Mouse (Mus musculus) MEL-GATA-1-ER (cell line): ENCODE data around the gene Alkbh1.

Source experiments
- DNase-seq: peaks from one replicate; pipeline ENCODE4 v3.0.0-alpha.2; 2012; ENCODE audit warnings: low read depth; ENCODE audit errors: extremely low read depth

Gene Alkbh1

DNA sequence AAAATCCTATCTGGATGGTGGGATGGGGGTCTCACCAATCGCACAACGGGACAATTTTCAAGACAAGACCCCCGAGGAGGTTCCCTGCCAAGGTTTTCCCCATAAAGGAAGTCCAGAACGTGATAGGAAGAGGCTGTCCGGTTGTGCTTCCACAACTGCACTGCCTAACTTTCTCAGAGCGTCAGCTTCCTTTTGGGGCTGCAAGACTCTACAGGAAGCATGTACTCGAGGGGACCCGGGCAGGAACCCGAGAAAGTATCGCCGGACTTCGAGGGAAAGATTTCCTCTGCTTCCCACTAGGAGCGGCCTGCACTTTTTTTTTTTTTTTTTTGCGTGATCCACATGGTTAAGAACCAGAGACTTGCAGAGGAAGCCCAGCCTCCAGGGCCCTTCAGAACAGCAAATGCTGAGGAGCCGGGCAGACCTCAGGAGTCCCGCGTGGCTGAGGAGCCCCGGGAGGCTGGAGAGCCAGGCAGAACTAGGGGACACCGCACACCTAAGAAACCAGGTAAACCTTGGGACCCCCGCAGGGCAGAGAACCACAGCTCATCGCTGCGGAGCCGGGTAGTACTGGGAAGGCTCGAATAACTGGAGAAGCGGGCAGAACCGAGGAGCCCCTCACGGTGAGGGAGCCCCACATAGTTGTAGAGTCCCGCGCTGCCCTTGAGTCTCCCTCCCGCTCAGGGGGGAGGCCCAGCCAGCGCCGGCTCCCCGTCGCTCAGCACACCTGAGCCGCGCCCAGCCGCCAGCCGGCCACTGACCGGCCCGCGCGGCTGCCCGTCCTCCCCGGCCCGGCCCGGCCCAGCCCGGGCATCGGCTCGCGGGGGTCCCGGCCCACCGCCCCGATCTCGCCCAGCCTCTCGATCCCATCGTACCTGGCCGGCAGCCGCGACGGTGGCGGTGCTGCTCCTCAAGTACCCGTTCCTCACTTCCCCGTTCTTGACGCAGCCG lies 56.4 kb downstream of the Alkbh1 start:
- peak; percentile 27 for DNase-seq

GRCm38 (mm10) chr12:87385051-87385450 lies 58.8 kb downstream of the Alkbh1 start:
- DNase-seq: no peak

DNA sequence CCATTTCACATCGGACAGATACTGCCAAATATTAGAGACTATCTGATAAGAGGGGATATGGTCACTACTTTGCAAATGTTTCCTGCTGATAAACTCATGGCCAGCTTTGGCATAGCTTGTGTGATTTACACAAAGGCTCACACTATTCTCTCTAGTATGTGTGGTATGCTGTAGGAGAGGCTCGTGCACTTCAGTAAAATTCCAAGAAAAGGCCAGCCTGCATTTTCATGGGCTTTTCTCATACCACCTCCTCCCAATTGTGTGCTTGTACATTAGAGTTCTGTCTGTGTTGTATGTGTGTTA lies 62.5 kb downstream of the Alkbh1 start:
- DNase-seq: no peak

GRCm38 (mm10) chr12:87380586-87381379 lies 63.0 kb downstream of the Alkbh1 start:
- no peak for DNase-seq

DNA sequence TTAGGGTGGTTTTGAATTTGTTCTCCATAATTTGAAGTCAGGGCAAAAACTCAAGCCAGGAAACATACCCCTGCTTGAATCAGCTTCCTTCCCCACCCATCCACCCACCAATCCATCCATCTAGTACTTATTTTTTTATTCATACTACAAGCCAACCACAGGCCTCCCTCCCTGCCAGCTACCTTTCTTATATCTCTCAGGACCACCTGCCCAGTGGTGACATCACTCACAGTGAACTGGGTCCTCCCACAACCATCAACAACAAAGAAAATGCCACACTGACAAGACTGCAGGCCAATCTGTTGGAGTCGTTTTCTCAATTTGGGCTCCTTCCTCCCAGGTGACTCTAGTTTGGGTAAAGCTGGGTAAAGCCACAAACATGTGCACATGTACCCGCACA lies 64.3 kb downstream of the Alkbh1 start:
- DNase-seq: no peak
